ENCODE assay signal across 20 mouse cellular contexts in the genomic region with DNA sequence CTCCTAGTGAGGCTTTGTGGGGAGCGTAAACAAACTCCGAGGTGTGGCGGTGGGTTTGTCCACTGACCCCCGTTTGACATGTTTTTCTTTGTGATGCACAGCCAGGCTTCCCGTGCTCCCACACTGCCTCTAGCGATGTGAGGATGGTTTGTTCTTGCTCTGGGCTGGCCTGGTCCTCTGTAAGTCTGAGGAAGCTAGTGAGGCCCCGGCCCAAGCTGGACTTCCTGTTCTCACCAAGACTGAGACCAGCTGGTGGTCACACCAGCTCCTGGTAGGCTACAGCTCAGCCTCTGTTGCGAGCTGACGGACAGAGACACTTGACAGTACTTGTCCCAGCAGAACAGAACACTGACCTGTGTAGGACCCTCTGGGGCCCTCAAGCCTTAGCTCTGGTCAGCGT. TPM values are rescaled to one million over a fixed set of nuclear protein-coding genes. Genes with fewer than 3 reads are reported as not detected.
DNase-seq lines count a peak whose midpoint lies in the region; ATAC-seq and TF ChIP-seq lines count a peak whose summit lies in the region.
"Had no signal": no experiment of that assay in that cellular context is flagged by ENCODE, and none has a peak within 500 bp of the region (broad histone marks: within the 10 kb centered on the region; RNA-seq: fewer than 3 reads in every experiment).

No protein-coding gene starts in this region.

- no peak overlapping the region for H3K4me3 ChIP-seq in kidney, embryonic 14.5 days (ENCODE audit: low read length)
- no peak overlapping the region for H3K4me3 ChIP-seq in stomach, embryonic 14.5 days (ENCODE audit: low read depth, low read length)
- H3K4me3 ChIP-seq in stomach, postnatal 0 days (ENCODE audit: low read depth, low read length), result no peak overlapping the region
- H3K4me3 ChIP-seq: embryonic facial prominence, embryonic 13.5 days; forebrain, embryonic 12.5 days; hindbrain, embryonic 12.5 days had no signal

- no peak for DNase-seq in kidney, postnatal 36 days
- DNase-seq in kidney, postnatal 14 days, result peak; percentile 15
- no peak for DNase-seq in kidney, adult 18-20 months
- DNase-seq in stomach, postnatal 0 days (ENCODE audit: low spot score), result no peak
- DNase-seq: adrenal gland, adult 2 months; adrenal gland, postnatal 25 days; cerebellum, adult 18-20 months; cerebellum, adult 9-11 months; cerebellum, postnatal 36 days; gastrocnemius, postnatal 14 days; heart, postnatal 10 days; heart, postnatal 4 days had no signal

- H3K4me1 ChIP-seq in kidney, embryonic 14.5 days (ENCODE audit: control insufficient read depth, insufficient read depth, low read length), result no peaks in the 10 kb centered on the region
- H3K4me1 ChIP-seq in stomach, embryonic 14.5 days (ENCODE audit: control insufficient read depth, insufficient read depth, low read length), result no peaks in the 10 kb centered on the region
- H3K4me1 ChIP-seq in stomach, postnatal 0 days (replicated peaks; ENCODE audit: control insufficient read depth, insufficient read depth), result no peaks in the 10 kb centered on the region
- H3K4me1 ChIP-seq: embryonic facial prominence, embryonic 13.5 days had no signal

- no peaks in the 10 kb centered on the region; the same call in 1 of the 2 replicates for H3K27me3 ChIP-seq in kidney, embryonic 14.5 days (ENCODE audit: control insufficient read depth, insufficient read depth, low read length)
- H3K27me3 ChIP-seq in stomach, embryonic 14.5 days (ENCODE audit: control insufficient read depth, insufficient read depth, low read length), result no peaks in the 10 kb centered on the region
- H3K27me3 ChIP-seq in stomach, postnatal 0 days (ENCODE audit: control insufficient read depth, insufficient read depth, low read length), result no peaks in the 10 kb centered on the region
- H3K27me3 ChIP-seq: embryonic facial prominence, embryonic 13.5 days; forebrain, embryonic 12.5 days; hindbrain, embryonic 12.5 days had no signal

- 0 out of 2 replicates have a peak, but pooled peaks have one; percentile 60 for ATAC-seq in kidney, embryonic 14.5 days (ENCODE audit: low FRiP score, low TSS enrichment)
- 0 out of 2 replicates have a peak, but pooled peaks have one; percentile 4 for ATAC-seq in stomach, embryonic 14.5 days (ENCODE audit: insufficient number of reproducible peaks, insufficient read depth, low FRiP score, low read depth)
- ATAC-seq in stomach, postnatal 0 days (ENCODE audit: low FRiP score, low TSS enrichment), result 0 out of 2 replicates have a peak, but pooled peaks have one; percentile 34
- ATAC-seq: forebrain, embryonic 16.5 days had no signal

- no peak for TF ChIP-seq CTCF in stomach, postnatal 0 days (IDR thresholded peaks at IDR 0.05; ENCODE audit: low read depth)

- no peak for TF ChIP-seq EP300 in stomach, postnatal 0 days (optimal IDR thresholded peaks at IDR 0.05)

- no peak overlapping the region for H3K27ac ChIP-seq in kidney, embryonic 14.5 days (ENCODE audit: low read depth, low read length)
- no peak overlapping the region for H3K27ac ChIP-seq in stomach, embryonic 14.5 days (ENCODE audit: low read length)
- H3K27ac ChIP-seq in stomach, postnatal 0 days (replicated peaks), result no peak overlapping the region
- H3K27ac ChIP-seq: embryonic facial prominence, embryonic 13.5 days; forebrain, embryonic 12.5 days; hindbrain, embryonic 12.5 days had no signal

- H3K36me3 ChIP-seq in kidney, embryonic 14.5 days (ENCODE audit: control insufficient read depth, insufficient read depth, low read length), result no peaks in the 10 kb centered on the region
- H3K36me3 ChIP-seq in stomach, embryonic 14.5 days (ENCODE audit: control insufficient read depth, insufficient read depth, low read length), result no peaks in the 10 kb centered on the region
- H3K36me3 ChIP-seq in stomach, postnatal 0 days (ENCODE audit: control insufficient read depth, insufficient read depth, low read length), result no peaks in the 10 kb centered on the region

- H3K4me2 ChIP-seq in kidney, embryonic 14.5 days (replicated peaks; ENCODE audit: low read depth, low read length), result no peak overlapping the region
- no peak overlapping the region for H3K4me2 ChIP-seq in stomach, embryonic 14.5 days (replicated peaks; ENCODE audit: low read depth, low read length)
- H3K4me2 ChIP-seq in stomach, postnatal 0 days (replicated peaks; ENCODE audit: low read depth), result no peak overlapping the region
- H3K4me2 ChIP-seq: embryonic facial prominence, embryonic 13.5 days; forebrain, embryonic 12.5 days; hindbrain, embryonic 12.5 days had no signal

- no peaks in the 10 kb centered on the region for H3K9me3 ChIP-seq in kidney, embryonic 14.5 days (ENCODE audit: control insufficient read depth, low read length)
- H3K9me3 ChIP-seq in stomach, embryonic 14.5 days (ENCODE audit: control insufficient read depth, low read depth, low read length), result no peaks in the 10 kb centered on the region
- H3K9me3 ChIP-seq in stomach, postnatal 0 days (ENCODE audit: control insufficient read depth, low read length), result no peaks in the 10 kb centered on the region
- H3K9me3 ChIP-seq: embryonic facial prominence, embryonic 13.5 days; forebrain, embryonic 12.5 days; hindbrain, embryonic 12.5 days had no signal

- H3K9ac ChIP-seq in kidney, embryonic 14.5 days (ENCODE audit: low read depth, low read length), result no peak overlapping the region
- H3K9ac ChIP-seq in stomach, embryonic 14.5 days (replicated peaks; ENCODE audit: low read depth, low read length), result no peak overlapping the region
- H3K9ac ChIP-seq in stomach, postnatal 0 days (ENCODE audit: low read length), result no peak overlapping the region
- H3K9ac ChIP-seq: embryonic facial prominence, embryonic 13.5 days; forebrain, embryonic 12.5 days; hindbrain, embryonic 12.5 days had no signal

- 42% methylated on average over 10 of the region's 10 CpGs for WGBS in kidney, embryonic 14.5 days
- 51% methylated on average over 10 of the region's 10 CpGs for WGBS in stomach, embryonic 14.5 days
- 50% methylated on average over 10 of the region's 10 CpGs for WGBS in stomach, postnatal 0 days

RNA-seq across cellular contexts. Expression of a gene that starts 16.1 kb away (rescaled TPM):
- polyA plus RNA-seq in kidney, embryonic 14.5 days (2014; fragmentation: Nextera tagmentation; extraction: Ambion mirVana), result 25.1 and 37.3 TPM in 2 replicates
- polyA plus RNA-seq in stomach, embryonic 14.5 days (2014; fragmentation: Nextera tagmentation; extraction: Ambion mirVana), result 37.0 and 37.4 TPM in 2 replicates
- polyA plus RNA-seq in stomach, postnatal 0 days (2015; fragmentation: Nextera tagmentation; extraction: Ambion mirVana), result 12.6 and 13.7 TPM in 2 replicates

RNA-seq across cellular contexts. Expression of a gene that starts 42.7 kb away (rescaled TPM):
- polyA plus RNA-seq in kidney, embryonic 14.5 days (2014; fragmentation: Nextera tagmentation; extraction: Ambion mirVana), result not detected in 2 replicates
- not detected in 2 replicates for polyA plus RNA-seq in stomach, embryonic 14.5 days (2014; fragmentation: Nextera tagmentation; extraction: Ambion mirVana)
- not detected in 2 replicates for polyA plus RNA-seq in stomach, postnatal 0 days (2015; fragmentation: Nextera tagmentation; extraction: Ambion mirVana)
- polyA plus RNA-seq: adrenal gland, adult 2 months; embryonic facial prominence, embryonic 13.5 days; forebrain, embryonic 12.5 days; frontal cortex, adult 2 months; heart, embryonic 14.5 days; hindbrain, embryonic 12.5 days had no signal

Comparison
In these comparisons a context has a peak if more than half of its experiments do, and no peak if none do; other contexts are left out.
1. ATAC-seq: peak in every context shown above with its lines; median percentile 60 in kidney, embryonic 14.5 days; 34 in stomach, postnatal 0 days; 4 in stomach, embryonic 14.5 days.